Mouse (Mus musculus) midbrain, embryonic 11.5 days (tissue): Measurements from ENCODE around the gene Sumo1. TPM values are rescaled to one million over a fixed set of nuclear protein-coding genes. Genes with fewer than 3 reads are reported as not detected.

Experiments
- ATAC-seq: fragments of 200-750 bp; cut with Nextera tagmentation; 2 replicates; pipeline ENCODE4 v1.8.0; 2017; ENCODE audit warnings: moderate TSS enrichment, moderate library complexity; ENCODE audit not compliant: low FRiP score
- DNase-seq: peaks from one replicate; pipeline ENCODE4 v3.0.0; 2015; ENCODE audit warnings: low spot score; ENCODE audit errors: missing footprints
- H3K27ac ChIP-seq: fragments of 300-500 bp; sonication (generic); 2 replicates; pipeline ENCODE4 v1.5.1; 2014; ENCODE audit warnings: low read depth, low read length
- H3K27me3 ChIP-seq: fragments of 300-500 bp; sonication (generic); 2 replicates; pipeline ENCODE4 v1.6.1; 2014; ENCODE audit warnings: mild to moderate bottlenecking, low read length, moderate library complexity, mixed read lengths; ENCODE audit not compliant: control insufficient read depth, insufficient read depth
- H3K36me3 ChIP-seq: fragments of 300-500 bp; sonication (generic); 2 replicates; pipeline ENCODE4 v1.6.1; 2014; ENCODE audit warnings: mild to moderate bottlenecking, low read length, moderate library complexity, mixed read lengths; ENCODE audit not compliant: control insufficient read depth, insufficient read depth
- H3K4me1 ChIP-seq: fragments of 300-500 bp; sonication (generic); 2 replicates; pipeline ENCODE4 v1.6.1; 2014; ENCODE audit warnings: low read length; ENCODE audit not compliant: control insufficient read depth, insufficient read depth
- H3K4me2 ChIP-seq: fragments of 300-500 bp; sonication (generic); 2 replicates; pipeline ENCODE4 v1.6.1; 2014; ENCODE audit warnings: mild to moderate bottlenecking, moderate library complexity
- H3K4me3 ChIP-seq: fragments of 300-500 bp; sonication (generic); 2 replicates; pipeline ENCODE4 v1.5.1; 2014; ENCODE audit warnings: low read depth, low read length
- H3K9ac ChIP-seq: fragments of 300-500 bp; sonication (generic); 2 replicates; pipeline ENCODE4 v1.6.1; 2014; ENCODE audit warnings: low read length
- H3K9me3 ChIP-seq: fragments of 300-500 bp; sonication (generic); 2 replicates; pipeline ENCODE4 v1.6.1; 2016; ENCODE audit warnings: low read length; ENCODE audit not compliant: control insufficient read depth
- WGBS: fragments of 180-500 bp; shearing (Covaris S2); extraction: QIAGEN DNeasy Blood & Tissue Kit; methylation state at CpG from one replicate; pipeline ENCODE4 v1.1.7; 2014; 5-methylcytosine and 5-hydroxymethylcytosine counted together
- polyA plus RNA-seq: library from polyadenylated mRNA; unstranded; fragments of >200 nt; fragmentation: Nextera tagmentation; extraction: Ambion mirVana; gene quantifications from 2 replicates; pipeline ENCODE4 v1.2.1, GENCODE M21; 2014

Sumo1 gene
- polyA plus RNA-seq, 1 experiment from 2014 or later, result 603 TPM

DNA sequence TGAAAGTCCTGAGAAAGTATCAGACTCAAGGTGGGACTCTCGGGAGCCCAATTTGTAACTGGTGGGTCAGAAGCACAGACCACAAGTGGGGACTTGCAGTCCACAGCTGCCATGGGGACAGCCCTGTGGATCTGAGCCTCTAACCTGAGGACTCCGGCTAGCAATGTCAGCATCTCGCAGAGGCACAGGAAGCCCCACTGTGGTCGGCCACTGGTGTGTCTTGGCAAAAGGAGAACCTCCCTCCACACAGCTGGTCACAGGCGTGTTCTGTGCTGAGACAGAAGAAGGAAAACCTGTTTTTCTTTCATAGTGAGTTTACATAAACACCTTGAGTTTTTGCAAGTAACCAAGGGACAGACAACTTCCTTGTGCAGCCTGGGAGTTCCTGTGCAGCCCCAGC lies 104.8 kb downstream of the Sumo1 start:
- Histone ChIP-seq H3K27me3 (no peaks in the 10 kb centered on the region), H3K4me3 (no peak overlapping the region), H3K9ac (no peak overlapping the region), H3K9me3 (no peaks in the 10 kb centered on the region; the same call in 1 of the 2 replicates), H3K4me1 (no peaks in the 10 kb centered on the region), H3K36me3 (no peaks in the 10 kb centered on the region), H3K27ac (no peak overlapping the region), H3K4me2 (no peak overlapping the region)
- DNase-seq (no peak), ATAC-seq (no peak)
- WGBS, result 86% methylated on average over 5 of the region's 5 CpGs

DNA sequence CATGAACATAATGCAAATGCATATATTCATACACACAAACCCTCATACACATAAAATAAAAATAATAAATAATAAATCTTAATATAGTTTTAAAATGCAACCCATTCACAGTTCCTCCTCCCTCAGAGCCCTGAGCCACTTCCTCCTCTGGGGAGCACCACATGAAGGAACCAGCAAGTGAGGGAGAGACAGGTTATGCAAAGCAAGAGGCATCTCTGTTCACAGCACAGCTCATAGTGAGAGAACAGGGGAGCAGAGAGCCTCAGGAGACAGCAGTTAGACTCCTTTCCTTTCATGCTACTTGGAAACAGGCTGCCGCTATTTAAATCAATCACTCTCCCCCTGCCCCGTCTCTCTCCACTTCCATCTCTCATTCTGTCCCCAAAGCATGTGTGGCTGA lies 107.1 kb downstream of the Sumo1 start:
- Histone ChIP-seq H3K9ac (no peak overlapping the region), H3K4me2 (no peak overlapping the region), H3K36me3 (no peaks in the 10 kb centered on the region), H3K27ac (no peak overlapping the region), H3K4me1 (no peaks in the 10 kb centered on the region), H3K27me3 (no peaks in the 10 kb centered on the region), H3K9me3 (no peaks in the 10 kb centered on the region; the same call in 1 of the 2 replicates), H3K4me3 (no peak overlapping the region)
- DNase-seq (no peak), ATAC-seq (no peak)
- 78% methylated on average over 2 of the region's 2 CpGs for WGBS

GRCm38 (mm10) chr1:59553708-59554107 lies 116.9 kb downstream of the Sumo1 start:
- peak; percentile 68 for DNase-seq
- H3K4me1 ChIP-seq, result peaks cover 5% of the 10 kb centered on the region; the same call in 1 of the 2 replicates
- no peaks in the 10 kb centered on the region for H3K36me3 ChIP-seq
- no peak overlapping the region for H3K27ac ChIP-seq
- H3K27me3 ChIP-seq, result no peaks in the 10 kb centered on the region
- WGBS, result 58% methylated on average over 5 of the region's 5 CpGs
- no peaks in the 10 kb centered on the region for H3K9me3 ChIP-seq
- H3K4me3 ChIP-seq, result no peak overlapping the region
- ATAC-seq, result no peak
- H3K9ac ChIP-seq, result no peak overlapping the region
- H3K4me2 ChIP-seq, result no peak overlapping the region

DNA sequence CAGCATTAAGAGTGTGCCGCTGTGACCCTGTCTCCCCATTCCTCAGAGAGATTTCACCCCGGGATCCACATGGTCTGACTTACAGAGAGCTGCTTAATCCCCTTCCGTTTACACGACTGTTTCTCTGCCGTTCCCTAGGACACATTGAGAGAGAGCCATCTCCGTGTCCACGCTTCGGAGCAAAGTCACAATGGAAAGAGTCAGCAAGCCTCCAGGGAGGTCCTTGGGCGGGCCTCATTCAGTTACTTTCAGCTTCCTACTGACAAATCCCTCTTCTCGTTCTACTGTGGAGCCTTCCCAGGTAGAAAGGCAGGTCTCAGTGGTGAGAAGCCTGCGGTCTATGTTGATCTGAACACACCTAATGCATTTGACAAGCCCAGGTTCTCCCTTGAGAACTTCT lies 119.6 kb downstream of the Sumo1 start:
- Histone ChIP-seq H3K4me3 (no peak overlapping the region), H3K4me1 (peaks cover 5% of the 10 kb centered on the region; the same call in 1 of the 2 replicates), H3K27me3 (no peaks in the 10 kb centered on the region), H3K9me3 (no peaks in the 10 kb centered on the region), H3K4me2 (no peak overlapping the region), H3K9ac (no peak overlapping the region), H3K27ac (no peak overlapping the region), H3K36me3 (no peaks in the 10 kb centered on the region)
- 32% methylated on average over 11 of the region's 11 CpGs for WGBS
- ATAC-seq (no peak), DNase-seq (peak; percentile 82)

DNA sequence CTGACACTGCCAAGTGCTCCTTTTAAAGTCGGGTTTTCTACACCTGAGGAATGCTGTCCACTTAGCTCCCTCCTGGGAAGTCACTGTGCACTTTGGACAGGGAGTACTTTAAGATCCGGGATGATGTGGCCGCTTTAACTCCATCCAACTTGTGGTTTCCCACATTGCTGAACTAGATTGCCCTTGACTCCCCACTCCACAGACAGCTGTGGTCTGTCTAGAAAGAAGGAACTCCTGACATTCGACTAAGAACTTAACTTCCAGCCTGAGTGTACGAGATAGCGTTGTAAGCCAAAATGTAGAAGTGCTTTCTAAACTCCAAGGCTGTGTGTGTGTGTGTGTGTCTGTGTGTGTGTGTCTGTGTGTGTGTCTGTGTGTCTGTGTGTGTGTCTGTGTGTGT lies 120.4 kb downstream of the Sumo1 start:
- peaks cover 5% of the 10 kb centered on the region; the same call in 1 of the 2 replicates for H3K4me1 ChIP-seq
- no peak overlapping the region for H3K4me2 ChIP-seq
- WGBS, result 79% methylated on average over 6 of the region's 6 CpGs
- no peaks in the 10 kb centered on the region for H3K9me3 ChIP-seq
- H3K27ac ChIP-seq, result no peak overlapping the region
- H3K4me3 ChIP-seq, result no peak overlapping the region
- DNase-seq, result no peak
- H3K9ac ChIP-seq, result no peak overlapping the region
- no peak for ATAC-seq
- no peaks in the 10 kb centered on the region for H3K36me3 ChIP-seq
- no peaks in the 10 kb centered on the region for H3K27me3 ChIP-seq

DNA sequence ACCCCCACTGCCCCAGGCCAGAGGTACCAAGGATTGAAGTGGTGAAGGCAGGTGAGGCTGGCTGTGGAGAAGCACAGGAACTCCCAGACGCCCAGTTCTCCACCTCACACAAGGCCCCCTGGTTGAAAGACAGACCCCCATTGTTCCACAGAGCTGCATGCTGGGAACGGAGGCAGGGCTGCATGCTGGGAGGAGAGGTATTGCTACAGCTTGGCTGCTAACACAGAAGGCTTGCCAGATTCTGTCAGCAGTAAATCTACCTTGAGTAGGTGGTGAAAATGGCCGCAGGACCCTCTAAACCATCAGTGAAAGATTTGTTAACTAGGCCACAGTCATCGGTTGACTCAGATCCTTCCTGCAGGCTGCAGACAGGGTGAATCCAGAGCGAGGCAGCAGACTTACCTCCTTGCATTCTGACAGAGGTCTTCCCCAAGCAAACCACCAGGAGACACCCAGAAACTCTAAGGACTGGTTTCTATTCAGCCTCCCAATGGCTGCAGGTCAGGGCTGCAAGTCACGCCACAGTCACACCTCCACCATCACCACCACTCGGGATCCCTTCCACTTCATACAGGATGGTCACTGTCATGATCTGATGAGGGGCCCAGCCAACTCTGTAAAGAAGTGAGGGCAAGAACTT lies 121.5 kb downstream of the Sumo1 start:
- Histone ChIP-seq H3K27ac (no peak overlapping the region), H3K36me3 (no peaks in the 10 kb centered on the region), H3K4me2 (no peak overlapping the region), H3K4me3 (no peak overlapping the region), H3K9ac (0 out of 2 replicates have a peak overlapping the region, but pooled peaks have one; percentile 5), H3K27me3 (no peaks in the 10 kb centered on the region), H3K4me1 (peaks cover 5% of the 10 kb centered on the region; the same call in 1 of the 2 replicates), H3K9me3 (no peaks in the 10 kb centered on the region)
- ATAC-seq (no peak), DNase-seq (peak; percentile 72)
- 64% methylated on average over 7 of the region's 7 CpGs for WGBS

GRCm38 (mm10) chr1:59548486-59548885 lies 122.1 kb downstream of the Sumo1 start:
- no peak overlapping the region for H3K4me3 ChIP-seq
- 0 out of 2 replicates have a peak, but pooled peaks cover 3% of the 10 kb centered on the region for H3K4me1 ChIP-seq
- whole genome bisulfite sequencing, result 84% methylated on average over 5 of the region's 5 CpGs
- no peak overlapping the region for H3K4me2 ChIP-seq
- no peaks in the 10 kb centered on the region for H3K27me3 ChIP-seq
- no peak overlapping the region for H3K9ac ChIP-seq
- no peak for ATAC-seq
- peak; percentile 66 for DNase-seq
- no peak overlapping the region for H3K27ac ChIP-seq
- H3K9me3 ChIP-seq, result no peaks in the 10 kb centered on the region
- H3K36me3 ChIP-seq, result no peaks in the 10 kb centered on the region

DNA sequence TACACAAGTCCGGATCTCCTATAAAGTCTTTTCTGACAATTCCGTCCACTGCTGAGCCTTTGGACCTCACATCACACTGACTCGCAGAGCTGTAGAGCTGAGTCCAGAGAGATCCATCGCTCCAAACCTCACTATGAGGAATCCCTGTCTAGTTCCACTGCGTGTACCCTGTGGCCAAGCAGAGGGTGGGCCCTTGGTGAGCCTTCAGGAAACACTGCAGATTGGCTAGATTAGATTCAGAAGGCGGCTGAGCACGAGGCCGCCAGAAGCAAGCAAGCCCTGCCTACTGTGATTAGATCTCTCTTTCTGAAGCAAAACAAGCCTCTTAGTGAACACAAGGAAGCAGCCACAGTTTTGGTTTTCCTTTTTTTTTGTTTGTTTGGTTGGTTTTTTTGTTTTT lies 126.7 kb downstream of the Sumo1 start:
- H3K4me1 ChIP-seq, result no peaks in the 10 kb centered on the region
- H3K36me3 ChIP-seq, result no peaks in the 10 kb centered on the region
- no peaks in the 10 kb centered on the region for H3K9me3 ChIP-seq
- ATAC-seq (no peak), DNase-seq (peak; percentile 60)
- no peaks in the 10 kb centered on the region for H3K27me3 ChIP-seq
- no peak overlapping the region for H3K27ac ChIP-seq
- H3K4me2 ChIP-seq, result no peak overlapping the region
- no peak overlapping the region for H3K4me3 ChIP-seq
- 84% methylated on average over 8 of the region's 8 CpGs for WGBS
- no peak overlapping the region for H3K9ac ChIP-seq

GRCm38 (mm10) chr1:59542231-59542630 lies 128.4 kb downstream of the Sumo1 start:
- Histone ChIP-seq H3K27me3 (no peaks in the 10 kb centered on the region), H3K9ac (no peak overlapping the region), H3K4me1 (no peaks in the 10 kb centered on the region), H3K4me2 (no peak overlapping the region), H3K27ac (no peak overlapping the region), H3K36me3 (no peaks in the 10 kb centered on the region), H3K9me3 (no peaks in the 10 kb centered on the region), H3K4me3 (no peak overlapping the region)
- WGBS, result 74% methylated on average over 6 of the region's 6 CpGs
- DNase-seq, result peak; percentile 77
- no peak for ATAC-seq
